Mouse (Mus musculus) c-Kit-positive CD71-negative TER-119-negative erythroid progenitor cells, embryonic 14.5 days (primary cell): ENCODE data around the gene Hp1bp3.

Experiments
- DNase-seq: peaks from one replicate; pipeline ENCODE4 v3.0.0-alpha.2; 2013; ENCODE audit warnings: low read depth

Hp1bp3 gene

DNA sequence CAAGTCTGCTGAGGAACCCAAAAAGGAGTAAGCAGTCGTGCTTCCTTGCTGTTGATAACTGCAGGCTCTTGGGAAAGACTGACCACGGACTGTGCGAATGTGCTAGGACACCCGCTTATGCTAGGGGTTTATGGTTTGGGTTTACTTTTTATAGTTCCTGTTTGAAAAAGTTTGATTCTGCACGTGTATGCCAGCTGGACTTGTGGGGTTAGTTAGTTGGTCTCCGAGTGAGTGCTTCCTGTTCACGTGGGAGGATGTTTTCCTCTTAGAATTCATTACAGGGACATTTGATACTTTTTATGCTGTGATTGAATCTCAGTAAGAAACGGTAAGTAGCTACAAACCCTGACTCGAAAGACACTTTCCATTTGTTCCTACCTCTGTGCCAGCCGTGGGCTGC, 7.5 kb downstream of the Hp1bp3 start:
- no peak for DNase-seq

DNA sequence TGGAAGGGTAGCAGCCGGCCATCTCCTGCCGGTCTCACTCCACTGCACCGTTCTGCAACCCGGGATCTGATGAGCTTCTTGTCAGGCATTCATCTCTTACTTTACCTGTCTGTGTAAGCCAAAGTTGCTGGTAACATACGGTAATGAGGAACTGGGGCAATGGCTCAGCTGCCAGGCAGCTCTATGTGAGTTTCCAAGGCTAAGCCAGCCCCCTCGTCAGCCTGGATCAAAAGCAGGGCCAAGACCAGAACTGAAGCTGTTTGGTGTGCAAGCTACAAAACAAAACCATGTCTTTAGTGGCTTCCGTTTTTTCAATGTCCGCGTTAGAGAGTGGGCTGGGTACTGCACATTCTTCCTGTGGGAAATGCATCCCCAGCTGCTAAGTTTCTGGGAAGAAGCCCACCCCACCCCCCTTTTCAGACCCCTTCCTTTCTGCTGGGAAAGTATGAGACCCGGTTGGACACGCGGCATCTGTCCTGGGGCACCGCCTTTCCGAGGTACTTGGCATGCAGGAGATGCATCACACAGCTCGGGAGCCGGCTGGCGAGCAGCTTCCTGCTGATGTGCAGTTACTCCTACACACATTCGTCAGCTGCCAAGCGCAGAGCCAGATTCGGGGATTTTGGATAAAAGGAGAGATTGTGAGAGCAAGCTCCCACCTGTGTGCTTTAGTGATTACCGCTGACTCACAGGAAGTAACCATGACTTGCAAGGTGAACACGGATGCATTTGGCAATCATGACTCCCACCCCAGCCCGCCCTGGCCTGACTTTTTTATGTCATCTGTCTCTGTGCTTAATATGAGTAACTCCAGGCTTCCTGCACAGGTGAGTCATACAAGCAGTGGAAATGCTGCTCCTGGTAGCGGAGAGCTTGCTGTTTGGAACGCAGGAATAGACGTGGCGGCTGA, 30.9 kb downstream of the Hp1bp3 start:
- DNase-seq = no peak

DNA sequence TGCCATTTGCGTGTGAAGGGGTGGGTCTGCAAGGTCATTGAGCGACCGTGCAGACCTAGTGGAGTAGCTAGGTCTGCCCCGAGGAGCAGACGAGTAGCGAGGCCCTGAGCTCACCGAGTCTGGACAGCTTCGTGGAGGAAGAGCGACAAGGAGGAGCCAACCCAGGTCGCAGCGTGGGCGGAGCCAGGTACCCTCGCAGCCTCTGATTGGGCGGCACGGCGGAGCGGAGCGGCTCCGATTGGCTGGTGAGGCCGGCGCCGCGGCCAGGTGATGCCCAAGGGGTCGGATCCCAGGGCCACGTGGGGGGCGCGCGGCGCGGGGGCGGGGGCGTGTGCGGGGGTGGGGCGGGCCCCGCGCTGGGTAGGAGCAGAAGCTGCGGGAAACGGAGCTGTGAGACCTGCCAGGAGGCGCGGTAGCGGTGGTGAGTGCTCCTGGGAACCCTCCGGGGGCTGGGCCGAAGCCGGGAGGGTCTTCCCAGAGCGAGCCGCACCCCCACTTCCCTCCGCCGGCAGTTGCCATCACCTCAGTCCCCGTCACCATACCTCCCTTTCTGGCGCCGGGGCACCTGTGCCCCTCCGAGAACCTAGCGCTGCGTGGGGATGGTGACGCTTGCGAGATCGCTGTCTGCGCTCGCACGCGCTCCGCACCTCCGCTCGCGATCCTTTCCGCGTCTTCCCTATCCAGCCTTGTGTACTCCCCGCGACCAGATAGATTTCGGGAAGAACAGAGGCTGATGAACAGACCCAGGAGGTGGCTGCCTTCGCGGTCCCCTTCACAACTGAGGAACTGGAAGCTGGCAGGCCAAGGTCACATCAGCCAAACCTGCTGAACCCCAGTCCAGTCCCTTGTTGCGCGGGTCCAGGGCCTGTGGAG, 34.2 kb downstream of the Hp1bp3 start, which contains the start of the genes Sh2d5 and Kif17:
Gene Sh2d5, plus strand, starts transcription at position 316 of the 873 bp plus-strand sequence.
Gene Kif17, plus strand, starts transcription at position 348 of the 873 bp plus-strand sequence.
- peak; percentile 82 for DNase-seq

DNA sequence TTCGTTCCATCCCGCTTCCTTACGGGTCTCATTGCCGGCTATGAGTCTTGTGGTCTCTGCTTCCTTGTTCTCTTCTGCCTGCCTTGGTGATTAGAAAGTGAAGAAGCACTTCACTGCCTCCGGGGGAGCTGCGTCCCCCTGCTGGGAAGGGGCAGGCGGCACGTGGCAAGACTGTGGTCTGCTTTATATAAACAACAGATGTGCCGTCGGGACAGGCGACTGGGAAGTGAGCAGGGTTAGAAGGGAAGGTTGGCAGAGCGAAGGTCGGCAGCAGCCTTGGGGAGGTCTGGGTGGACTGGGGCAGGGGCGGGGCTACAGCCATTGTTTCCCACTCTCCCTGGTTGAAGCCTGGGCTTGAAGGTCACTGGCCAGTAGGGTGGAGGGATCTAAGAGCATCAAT, 35.7 kb downstream of the Hp1bp3 start:
- peak; percentile 49 for DNase-seq

DNA sequence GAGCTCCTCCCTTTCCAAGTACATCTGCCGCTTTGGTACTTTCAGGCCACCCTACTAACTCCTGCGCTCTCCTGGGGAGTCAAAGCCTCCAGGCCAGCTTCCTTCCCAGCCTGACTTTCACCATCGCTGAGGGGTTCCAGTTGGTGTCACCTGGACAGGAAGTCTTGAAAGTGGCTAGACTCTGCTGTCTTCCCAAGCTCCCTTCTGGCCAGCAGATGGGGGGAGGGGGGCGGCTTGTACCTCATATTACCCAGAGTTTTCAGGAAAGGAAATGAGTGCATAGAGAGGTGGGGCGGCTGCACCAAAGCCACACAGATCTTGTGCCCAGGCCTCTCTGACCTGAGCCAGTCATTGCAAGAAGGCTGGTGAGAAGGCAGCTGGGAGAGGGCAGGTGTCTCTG, 36.1 kb downstream of the Hp1bp3 start:
- DNase-seq = no peak

DNA sequence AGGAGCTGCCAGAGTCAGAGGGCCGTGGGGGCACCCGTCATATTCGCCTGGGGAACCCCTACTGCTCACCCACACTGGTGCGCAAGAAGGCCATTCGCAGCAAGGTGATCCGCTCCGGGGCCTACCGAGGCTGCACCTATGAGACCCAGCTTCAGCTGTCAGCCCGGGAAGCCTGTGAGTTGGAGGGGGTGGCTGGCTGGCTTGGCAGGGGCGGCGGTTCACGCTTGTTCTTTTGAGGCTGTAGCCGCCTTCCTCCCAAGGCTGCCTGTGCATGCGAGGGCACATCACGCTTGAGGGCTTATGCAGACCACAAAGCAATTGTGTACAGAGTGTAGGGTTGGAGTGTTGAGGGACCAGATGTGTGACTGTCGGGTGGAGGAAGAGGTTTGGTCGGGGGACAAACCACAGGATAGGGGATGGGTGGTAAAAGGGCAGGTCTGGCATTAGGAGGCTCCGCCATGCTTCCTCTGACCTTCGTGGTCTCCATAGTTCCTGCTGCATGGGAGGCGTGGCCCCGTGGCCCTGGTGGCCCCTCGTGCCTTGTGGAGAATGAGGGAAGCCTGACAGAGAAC, 41.1 kb downstream of the Hp1bp3 start:
- DNase-seq = peak; percentile 50

DNA sequence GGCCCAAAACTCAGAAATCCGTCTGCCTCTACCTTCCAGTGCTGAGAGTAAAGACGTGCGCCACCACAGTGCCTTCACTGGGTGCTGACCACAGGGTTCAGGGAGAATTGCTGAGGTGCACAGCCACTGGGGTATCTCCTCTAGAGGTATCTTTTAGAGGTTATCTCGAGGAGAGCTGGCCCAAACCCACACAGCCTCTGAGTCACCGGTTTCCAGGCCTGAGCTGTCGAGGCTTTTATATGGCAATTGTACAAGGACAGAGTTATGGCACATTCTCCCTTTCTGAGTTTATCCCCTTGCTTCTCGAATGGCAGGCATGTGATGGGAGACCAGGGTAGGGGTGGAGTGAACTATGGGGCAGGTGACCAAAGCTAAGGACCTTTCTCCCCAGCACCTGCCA, 42.6 kb downstream of the Hp1bp3 start:
- no peak for DNase-seq

DNA sequence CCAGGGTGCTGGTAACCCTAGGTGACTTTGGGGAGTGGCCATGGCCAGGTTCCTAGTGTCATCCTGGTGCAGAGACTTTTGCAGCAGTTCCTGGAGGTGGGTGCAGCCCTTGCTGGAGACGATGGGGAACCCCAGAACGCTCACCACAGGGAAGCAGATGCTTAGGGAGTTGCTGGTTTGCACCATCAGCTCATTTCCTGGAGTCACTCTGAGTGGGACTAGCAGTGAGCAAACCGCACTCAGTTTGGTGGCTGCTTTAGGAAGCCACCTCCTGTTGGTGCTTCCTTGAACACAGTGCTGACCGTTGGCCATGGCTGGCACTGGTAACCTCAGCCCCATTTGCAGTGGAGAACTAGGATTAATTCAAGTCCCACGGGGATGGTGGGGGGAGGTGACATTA, 43.4 kb downstream of the Hp1bp3 start:
- DNase-seq = no peak

DNA sequence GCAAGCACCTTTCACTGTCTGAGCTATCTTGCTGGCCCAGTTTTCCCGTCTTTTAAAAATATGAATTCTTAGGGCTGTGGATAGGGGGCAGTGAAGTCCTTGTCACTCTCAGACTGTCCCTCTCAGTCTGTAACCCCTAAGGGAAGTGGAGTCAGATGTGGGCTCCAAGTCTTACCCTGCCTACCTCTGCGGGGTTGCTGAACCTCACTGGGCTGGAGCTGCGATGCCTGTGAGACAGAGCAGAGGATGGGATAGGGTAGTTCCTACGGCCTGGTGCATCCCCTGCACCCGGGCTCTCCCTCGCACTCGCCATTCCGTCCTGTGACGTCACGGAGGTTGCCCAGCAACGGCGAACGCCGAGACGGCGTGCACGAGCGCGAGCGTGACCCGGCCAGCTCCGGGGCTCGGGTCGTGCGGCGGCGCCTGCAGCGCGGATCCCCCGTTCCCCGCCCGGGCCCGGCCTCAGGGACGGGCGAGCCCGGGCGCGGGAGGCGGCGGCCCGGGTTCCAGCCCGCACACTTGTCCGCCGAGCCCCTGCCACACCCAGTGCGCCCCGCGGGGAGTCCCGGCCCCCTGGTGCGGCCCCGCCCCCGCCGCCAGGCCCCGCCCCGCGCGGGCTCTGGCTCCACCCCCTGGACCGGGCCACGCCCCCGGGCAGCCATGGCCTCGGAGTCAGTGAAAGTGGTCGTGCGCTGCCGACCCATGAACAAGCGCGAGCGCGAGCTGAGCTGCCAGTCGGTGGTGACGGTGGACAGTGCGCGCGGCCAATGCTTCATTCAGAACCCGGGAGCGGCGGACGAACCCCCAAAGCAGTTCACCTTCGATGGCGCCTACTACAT, 46.0 kb downstream of the Hp1bp3 start:
- DNase-seq = peak; percentile 57

DNA sequence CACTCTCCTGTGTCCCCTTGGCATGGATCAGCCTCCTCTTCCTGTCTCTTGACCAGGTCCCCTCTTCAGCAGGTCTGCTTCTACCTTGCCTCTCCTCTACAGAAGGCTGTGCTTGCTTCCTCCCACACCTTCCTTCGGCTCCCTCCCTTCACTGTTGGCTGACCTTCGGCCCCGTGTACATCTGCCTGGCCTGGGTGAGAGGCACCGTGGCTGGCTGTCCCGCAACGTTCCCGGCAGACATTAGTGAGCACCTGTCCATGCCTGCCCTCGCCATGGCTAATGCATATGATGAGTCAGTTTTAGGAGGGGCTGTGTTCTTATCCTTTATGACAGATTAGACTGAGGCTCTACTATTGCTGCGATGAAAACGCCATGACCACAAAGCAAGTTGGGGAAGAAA, 51.8 kb downstream of the Hp1bp3 start:
- DNase-seq = no peak

DNA sequence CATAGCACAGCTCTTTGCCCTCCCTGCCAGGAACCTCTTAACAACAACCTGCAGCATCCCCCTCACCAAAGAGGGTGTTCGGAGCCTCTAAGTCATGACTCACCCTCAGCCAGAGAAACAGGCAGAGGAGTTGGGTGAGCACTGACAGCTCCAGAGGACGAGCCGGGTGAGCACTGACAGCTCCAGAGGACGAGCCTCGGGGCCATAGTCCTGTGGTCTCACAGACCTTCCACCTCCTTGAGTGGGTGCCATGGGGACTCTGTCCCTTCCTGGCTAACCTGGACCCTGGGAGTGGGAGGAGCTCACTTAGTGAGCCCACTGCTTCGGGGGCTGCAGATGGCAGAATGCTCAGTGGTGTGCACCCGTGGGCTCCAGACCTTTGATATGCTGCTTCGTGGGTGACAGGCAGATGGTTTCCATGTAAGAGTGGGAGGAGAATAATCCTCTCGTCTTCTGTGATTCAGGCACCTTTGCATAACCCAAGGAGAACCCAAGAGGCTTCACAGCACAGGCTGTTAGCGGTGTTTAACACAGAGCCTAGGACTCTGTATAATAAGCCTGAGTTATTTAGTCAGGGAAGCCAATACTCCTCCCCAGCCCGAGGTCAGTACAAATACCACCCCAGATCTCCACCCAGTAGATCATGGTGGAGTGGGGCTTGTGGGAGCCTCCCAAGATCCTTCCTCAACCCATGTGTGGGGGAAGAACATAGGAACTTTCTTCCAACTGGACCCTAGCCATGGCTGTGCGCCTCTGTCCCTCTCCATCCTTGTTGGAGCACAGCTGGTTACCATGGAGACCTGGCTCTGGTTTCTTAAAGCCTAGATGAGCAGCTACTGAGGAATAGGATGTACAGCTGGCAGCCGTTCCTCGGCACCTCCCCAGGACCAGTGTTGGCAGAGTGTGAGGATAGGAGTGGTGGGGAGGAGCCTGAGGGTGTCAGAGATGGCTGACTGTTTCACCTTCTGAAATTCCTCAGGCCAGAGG, 56.2 kb downstream of the Hp1bp3 start:
- DNase-seq = no peak

DNA sequence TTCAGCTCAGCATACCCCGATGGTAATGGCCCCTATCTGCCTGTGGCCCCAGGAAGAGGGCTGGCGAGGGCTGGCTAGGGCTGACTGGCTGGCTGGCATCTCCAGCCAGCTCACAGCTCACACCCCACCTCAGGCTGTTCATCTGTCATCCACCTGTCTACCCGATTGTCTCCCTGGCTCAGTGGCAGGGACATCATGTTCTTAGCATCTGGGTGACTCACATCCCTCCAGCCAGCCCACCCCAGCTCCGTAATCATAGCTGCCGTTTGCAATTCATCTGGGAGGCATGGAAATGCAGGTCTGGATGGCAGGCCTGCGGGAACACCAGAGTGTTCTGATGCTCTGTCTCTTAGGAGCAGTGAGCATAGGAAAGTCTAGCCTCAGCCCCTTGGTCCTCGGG, 62.2 kb downstream of the Hp1bp3 start:
- no peak for DNase-seq

DNA sequence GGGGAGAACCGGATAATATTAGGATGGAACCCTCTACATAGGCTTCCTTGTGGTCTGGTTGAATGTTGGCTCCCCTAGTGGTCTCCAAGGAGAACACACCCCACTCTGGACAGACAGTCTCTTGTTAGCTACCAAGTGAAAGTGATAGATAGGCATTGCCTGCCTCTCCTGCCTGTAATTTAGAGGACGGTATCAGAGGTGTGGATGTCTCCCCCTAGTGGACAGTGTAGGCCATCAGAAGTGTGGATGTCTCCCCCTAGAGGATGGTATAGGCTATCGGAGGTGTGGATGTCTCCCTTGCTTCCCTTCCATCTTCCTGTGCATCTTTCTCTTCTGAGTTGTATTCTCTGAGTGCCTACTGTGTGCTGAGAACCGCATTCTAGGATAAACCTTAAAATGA, 66.7 kb downstream of the Hp1bp3 start:
- DNase-seq = peak; percentile 91

DNA sequence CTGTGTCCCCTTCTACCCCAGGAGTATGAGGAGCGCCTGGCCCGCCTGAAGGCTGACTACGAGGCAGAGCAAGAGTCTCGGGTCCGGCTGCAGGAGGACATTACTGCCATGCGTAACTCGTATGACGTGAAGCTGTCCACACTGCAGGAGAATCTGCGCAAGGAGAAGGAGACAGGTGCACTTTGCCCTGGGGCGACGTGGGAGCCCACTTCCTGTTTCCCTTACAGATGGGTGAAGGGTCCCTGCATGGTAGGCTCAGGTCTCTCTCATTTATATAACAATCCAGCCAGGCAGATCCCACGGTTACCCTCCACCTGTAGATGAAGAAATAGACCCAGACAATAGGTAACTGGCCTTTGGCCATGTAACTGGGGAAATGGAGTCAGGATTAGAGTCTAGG, 70.3 kb downstream of the Hp1bp3 start:
- no peak for DNase-seq

DNA sequence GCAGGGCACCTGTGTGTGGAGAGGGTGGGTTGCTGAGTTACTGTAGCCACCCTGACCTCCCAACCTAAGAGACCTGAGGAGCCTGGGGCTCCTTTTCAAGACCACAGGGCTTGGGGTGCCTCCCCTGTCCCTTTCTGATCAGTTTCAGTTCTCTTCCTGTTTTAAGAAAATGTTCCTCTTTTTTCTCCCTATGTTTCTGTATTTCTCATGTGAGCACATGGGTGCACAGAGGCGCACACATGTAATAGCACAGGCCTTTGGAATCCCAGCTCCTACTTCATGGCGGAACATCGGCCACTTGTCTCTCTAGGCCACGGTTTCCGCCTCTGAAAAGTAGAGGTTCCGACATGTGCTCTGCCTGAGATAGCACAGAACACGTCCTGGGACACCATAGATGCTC, 72.6 kb downstream of the Hp1bp3 start:
- no peak for DNase-seq

DNA sequence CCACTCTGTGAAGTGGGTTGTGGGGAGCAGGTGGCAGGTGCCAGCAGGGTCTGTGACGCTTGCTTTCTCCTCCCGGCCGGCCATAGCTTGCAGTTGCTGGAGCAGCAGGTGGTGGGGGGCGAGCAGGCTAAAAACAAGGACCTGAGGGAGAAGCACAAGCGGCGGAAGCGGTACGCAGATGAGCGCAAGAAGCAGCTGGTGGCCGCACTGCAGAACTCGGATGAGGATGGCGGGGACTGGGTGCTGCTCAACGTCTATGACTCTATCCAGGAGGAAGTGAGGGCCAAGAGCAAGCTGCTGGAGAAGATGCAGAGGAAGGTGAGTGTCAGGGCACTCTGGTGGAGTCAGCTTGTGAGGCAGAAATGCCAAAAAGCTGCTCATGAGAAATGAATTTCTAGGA, 75.9 kb downstream of the Hp1bp3 start:
- DNase-seq = no peak

DNA sequence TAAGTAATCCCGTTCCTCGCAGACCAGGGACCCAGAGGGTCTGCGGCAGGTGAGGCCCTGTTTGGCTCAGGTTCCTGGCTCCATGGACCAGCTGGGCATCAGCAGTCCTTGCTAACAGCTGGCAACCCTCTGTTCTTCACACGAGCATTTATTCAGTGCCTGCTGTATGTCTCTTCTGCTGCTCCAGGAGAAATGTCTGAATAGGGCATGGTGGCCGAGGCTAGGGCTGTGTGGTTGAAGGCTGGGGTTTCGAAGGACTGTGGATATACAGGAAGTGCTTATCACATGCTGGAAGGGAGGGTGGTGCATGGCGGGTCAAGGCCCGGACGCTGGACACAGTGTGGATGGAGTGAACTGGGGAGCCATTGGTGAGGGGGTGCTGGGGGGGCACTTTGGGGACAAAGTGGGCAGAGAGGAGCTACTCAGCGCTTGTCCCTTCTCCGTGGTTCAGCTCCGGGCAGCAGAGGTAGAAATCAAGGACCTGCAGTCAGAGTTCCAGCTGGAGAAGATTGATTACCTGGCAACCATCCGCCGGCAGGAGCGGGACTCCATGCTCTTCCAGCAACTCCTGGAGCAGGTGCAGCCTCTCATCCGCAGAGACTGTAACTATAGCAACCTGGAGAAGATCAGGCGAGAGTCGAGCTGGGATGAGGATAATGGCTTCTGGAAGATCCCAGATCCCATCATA, 77.3 kb downstream of the Hp1bp3 start:
- DNase-seq = no peak

DNA sequence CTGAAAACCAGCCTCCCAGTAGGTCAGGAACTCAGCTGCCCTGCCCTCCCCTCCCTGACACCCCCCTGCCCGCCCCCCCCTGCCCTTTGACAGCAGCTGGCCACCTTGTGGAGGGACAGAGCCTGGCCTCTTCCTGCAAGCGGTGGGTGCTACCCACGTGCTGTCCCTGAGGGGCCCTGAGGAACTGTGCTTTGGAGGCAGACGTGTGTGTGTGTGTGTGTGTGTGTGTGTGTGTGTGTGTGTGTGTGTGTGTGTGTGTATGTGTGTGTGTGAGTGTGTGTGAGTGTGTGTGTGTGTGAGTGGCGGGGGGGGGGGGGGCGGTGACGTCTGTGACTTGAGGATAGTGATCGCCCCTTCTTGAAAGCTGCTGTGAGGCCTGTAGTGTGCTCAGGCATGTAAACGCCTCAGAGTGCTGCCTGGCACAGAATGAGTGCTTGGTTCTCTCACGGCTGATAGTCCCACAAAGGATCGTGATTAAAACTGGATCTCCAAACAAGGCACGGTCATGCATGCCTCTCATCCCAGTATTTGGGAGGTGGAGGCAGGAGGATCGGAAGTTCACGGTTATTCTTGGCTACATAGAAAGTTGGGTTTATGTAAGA, 78.0 kb downstream of the Hp1bp3 start:
- DNase-seq = no peak
